Mouse (Mus musculus) cerebellum, postnatal 25 days (tissue): Measurements from ENCODE around the gene Fam83c.
"Not testable (repeated sequence)": the region's sequence is repeated elsewhere in the genome, so short reads cannot be mapped to it uniquely, and the experiment has no call there.

Experiments
- DNase-seq, 2 experiments: peaks; one replicate each; pipeline ENCODE4 v3.0.0; 2021; ENCODE audit warnings: mixed read lengths in 2 of 2

Fam83c gene

GRCm38 (mm10) chr2:155834732-155835131 lies at the start of gene Fam83c:
Fam83c (minus strand) TSS chr2:155834854.
- no peak for DNase-seq

GRCm38 (mm10) chr2:155882087-155882486 lies 47.4 kb upstream of the Fam83c start:
- DNase-seq, result no peak

GRCm38 (mm10) chr2:155878964-155879876 lies 44.6 kb upstream of the Fam83c start:
- DNase-seq, result no peak

- DNase-seq, result peak; percentile 18 to 40
These were observed 39.0 kb upstream of the Fam83c start for GRCm38 (mm10) chr2:155873636-155874035.

GRCm38 (mm10) chr2:155872930-155873507 lies 38.4 kb upstream of the Fam83c start:
- DNase-seq, result no peak

- peak; percentile 42 to 48 for DNase-seq
These were observed 37.8 kb upstream of the Fam83c start for GRCm38 (mm10) chr2:155872486-155872885.

GRCm38 (mm10) chr2:155869772-155870171 lies 35.1 kb upstream of the Fam83c start:
- no peak for DNase-seq

- no peak for DNase-seq
These were observed 33.7 kb upstream of the Fam83c start for GRCm38 (mm10) chr2:155868320-155868719.

- no peak for DNase-seq
These were observed 28.7 kb upstream of the Fam83c start for GRCm38 (mm10) chr2:155863301-155863867.

GRCm38 (mm10) chr2:155862573-155863300 lies 28.1 kb upstream of the Fam83c start:
- no peak for DNase-seq

- DNase-seq, result no peak
These were observed 26.9 kb upstream of the Fam83c start for GRCm38 (mm10) chr2:155861581-155861980.

- no peak for DNase-seq
These were observed 25.4 kb upstream of the Fam83c start for GRCm38 (mm10) chr2:155860102-155860501.

- DNase-seq, result no peak
These were observed 17.9 kb upstream of the Fam83c start for GRCm38 (mm10) chr2:155852536-155852935.

- DNase-seq, result no peak
These were observed 15.5 kb upstream of the Fam83c start for GRCm38 (mm10) chr2:155850120-155850519.

GRCm38 (mm10) chr2:155849464-155849863 lies 14.8 kb upstream of the Fam83c start:
- DNase-seq, result no peak

GRCm38 (mm10) chr2:155848291-155848690 lies 13.6 kb upstream of the Fam83c start:
- peak; percentile 81 to 88 for DNase-seq

- DNase-seq, result no peak
These were observed 12.3 kb upstream of the Fam83c start for GRCm38 (mm10) chr2:155846930-155847329.

GRCm38 (mm10) chr2:155838961-155839360 lies 4.3 kb upstream of the Fam83c start:
- DNase-seq, result no peak

GRCm38 (mm10) chr2:155837961-155838360 lies 3.3 kb upstream of the Fam83c start:
- DNase-seq, result no peak

GRCm38 (mm10) chr2:155832087-155832486 lies 2.6 kb downstream of the Fam83c start:
- DNase-seq, result not testable (repeated sequence)

GRCm38 (mm10) chr2:155831302-155831701 lies 3.4 kb downstream of the Fam83c start:
- no peak for DNase-seq

GRCm38 (mm10) chr2:155830841-155831240 lies 3.8 kb downstream of the Fam83c start:
- no peak for DNase-seq
